Mouse (Mus musculus) MEL (cell line): ENCODE data around the gene Enho.

Experiments
- CHD2 ChIP-seq: IDR thresholded peaks from 2 replicates; pipeline ENCODE4 v1.6.1; 2011; ENCODE audit warnings: low read length, improper control_type of control experiment
- CTCF ChIP-seq, 3 experiments: IDR thresholded peaks in 2 of 3; conservative IDR thresholded peaks in 1 of 3; 2 replicates each; pipeline ENCODE4 v1.5.1; 2011 to 2012; ENCODE audit warnings: low read length in 3 of 3, low read depth in 2 of 3, mild to moderate bottlenecking in 2 of 3, improper control_type of control experiment in 1 of 3, inconsistent platforms in 1 of 3, mixed read lengths in 1 of 3, moderate library complexity in 1 of 3; ENCODE audit not compliant: control insufficient read depth in 1 of 3, insufficient read depth in 1 of 3, poor library complexity in 1 of 3, severe bottlenecking in 1 of 3
- E2F4 ChIP-seq: IDR thresholded peaks from 2 replicates; pipeline ENCODE4 v1.6.1; 2011; ENCODE audit warnings: low read depth, low read length, improper control_type of control experiment, borderline replicate concordance
- EP300 ChIP-seq, 2 experiments: IDR thresholded peaks; 2 replicates each; pipeline ENCODE4 v1.6.1; 2011; ENCODE audit warnings: improper control_type of control experiment in 2 of 2, low read length in 2 of 2, low read depth in 1 of 2, mild to moderate bottlenecking in 1 of 2
- MAFK ChIP-seq: IDR thresholded peaks from 2 replicates; pipeline ENCODE4 v1.6.1; 2011; ENCODE audit warnings: low read depth, mild to moderate bottlenecking, low read length, improper control_type of control experiment, borderline replicate concordance
- MAX ChIP-seq: IDR thresholded peaks from 2 replicates; pipeline ENCODE4 v1.6.1; 2011; ENCODE audit warnings: low read length, improper control_type of control experiment
- MXI1 ChIP-seq: IDR thresholded peaks from 2 replicates; pipeline ENCODE4 v1.6.1; 2011; ENCODE audit warnings: mild to moderate bottlenecking, low read depth, low read length, improper control_type of control experiment
- MYB ChIP-seq: IDR thresholded peaks from 2 replicates; pipeline ENCODE4 v1.6.1; 2011; ENCODE audit warnings: mild to moderate bottlenecking, low read depth, low read length, improper control_type of control experiment
- POLR2A ChIP-seq, 2 experiments: IDR thresholded peaks; 2 replicates each; pipeline ENCODE4 v1.6.1; 2011 to 2012; ENCODE audit warnings: low read length in 2 of 2, mild to moderate bottlenecking in 2 of 2, control low read depth in 1 of 2, improper control_type of control experiment in 1 of 2, low read depth in 1 of 2, moderate library complexity in 1 of 2; ENCODE audit not compliant: control insufficient read depth in 1 of 2, insufficient read depth in 1 of 2, poor library complexity in 1 of 2
- RAD21 ChIP-seq: IDR thresholded peaks from 2 replicates; pipeline ENCODE4 v1.6.1; 2011; ENCODE audit warnings: mild to moderate bottlenecking, low read depth, low read length, improper control_type of control experiment

GRCm38 (mm10) chr4:41636882-41637635, 3.1 kb downstream of the Enho start:
- TF ChIP-seq MYB (no peak), CTCF (IDR thresholded peaks at IDR 0.05 in 2 of 3, conservative IDR thresholded peaks at IDR 0.05 in 1 of 3; ENCODE audit: control insufficient read depth in 1 of 3, insufficient read depth in 1 of 3, low read depth in 2 of 3, low read length in 3 of 3, poor library complexity in 1 of 3, severe bottlenecking in 1 of 3) (no peak), RAD21 (no peak), MXI1 (no peak), POLR2A (IDR thresholded peaks at IDR 0.05; ENCODE audit: control insufficient read depth in 1 of 2, insufficient read depth in 1 of 2, low read depth in 1 of 2, low read length in 2 of 2, poor library complexity in 1 of 2) (no peak), E2F4 (no peak), CHD2 (no peak), MAX (no peak), EP300 (IDR thresholded peaks at IDR 0.05; ENCODE audit: low read depth in 1 of 2, low read length in 2 of 2) (no peak), MAFK (no peak)
